Mouse (Mus musculus) testis, postnatal 14 days (tissue): ENCODE data around the gene Ilf3.

Source experiments
- DNase-seq: peaks from one replicate; pipeline ENCODE4 v3.0.0; 2021; ENCODE audit warnings: low spot score

Gene Ilf3

DNA sequence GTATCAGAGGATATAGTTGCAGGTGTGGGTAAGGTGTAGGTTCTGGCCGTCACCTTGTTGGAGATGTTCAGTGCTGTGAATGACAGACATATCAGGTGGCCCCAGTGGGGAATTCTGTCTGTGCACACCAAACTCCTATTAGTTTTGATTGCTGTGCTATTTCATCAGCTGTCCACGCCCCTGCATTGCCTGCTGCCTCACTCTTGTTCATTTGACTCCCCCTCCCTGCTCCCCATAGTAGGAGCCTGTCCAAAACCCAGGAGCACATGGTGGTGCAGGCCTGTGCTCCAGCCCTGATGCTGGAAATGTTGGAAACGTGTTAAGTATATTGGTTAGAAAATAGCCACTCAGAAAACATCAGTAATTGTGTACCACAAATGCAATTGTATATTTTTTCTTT lies 71.8 kb downstream of the Ilf3 start:
- no peak for DNase-seq

DNA sequence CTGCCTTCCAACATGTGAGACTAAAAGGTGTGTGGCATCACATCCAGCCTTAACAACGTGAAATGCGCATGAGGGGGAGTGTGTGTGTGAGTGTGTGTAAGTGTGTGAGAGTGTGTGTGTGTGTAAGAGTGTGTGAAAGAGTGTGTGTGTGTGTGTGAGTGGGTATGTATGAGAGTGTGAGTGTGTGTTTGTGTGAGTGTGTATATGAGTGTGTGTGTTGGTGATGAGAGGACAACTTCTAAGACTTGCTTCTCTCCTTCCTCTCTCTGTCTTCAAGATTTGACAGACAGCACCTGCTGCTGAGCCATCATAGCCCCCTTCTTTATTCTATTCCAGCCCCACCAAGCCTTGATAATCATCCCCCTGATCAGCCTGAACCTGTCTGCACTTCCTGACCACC lies 72.2 kb downstream of the Ilf3 start:
- DNase-seq, result no peak

GRCm38 (mm10) chr9:21440387-21440786 lies 72.7 kb downstream of the Ilf3 start:
- no peak for DNase-seq

DNA sequence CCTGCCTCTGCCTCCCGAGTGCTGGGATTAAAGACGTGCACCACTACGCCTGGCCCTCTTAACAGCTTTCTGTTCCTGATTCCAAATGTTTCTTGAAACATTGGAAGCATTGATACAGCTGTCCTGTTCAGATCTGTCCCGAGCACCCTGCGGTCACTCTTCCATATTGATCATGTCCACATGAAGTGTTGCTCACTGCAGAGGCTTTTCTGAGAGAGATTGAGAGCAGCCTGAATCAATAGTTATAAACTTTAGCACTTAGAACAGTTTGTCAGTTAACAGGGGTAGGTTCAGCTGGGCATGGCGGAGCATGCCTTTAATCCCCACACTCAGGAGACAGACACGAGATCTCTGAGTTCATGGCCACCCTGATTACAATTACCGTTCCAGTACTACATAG lies 76.2 kb downstream of the Ilf3 start:
- DNase-seq, result no peak

DNA sequence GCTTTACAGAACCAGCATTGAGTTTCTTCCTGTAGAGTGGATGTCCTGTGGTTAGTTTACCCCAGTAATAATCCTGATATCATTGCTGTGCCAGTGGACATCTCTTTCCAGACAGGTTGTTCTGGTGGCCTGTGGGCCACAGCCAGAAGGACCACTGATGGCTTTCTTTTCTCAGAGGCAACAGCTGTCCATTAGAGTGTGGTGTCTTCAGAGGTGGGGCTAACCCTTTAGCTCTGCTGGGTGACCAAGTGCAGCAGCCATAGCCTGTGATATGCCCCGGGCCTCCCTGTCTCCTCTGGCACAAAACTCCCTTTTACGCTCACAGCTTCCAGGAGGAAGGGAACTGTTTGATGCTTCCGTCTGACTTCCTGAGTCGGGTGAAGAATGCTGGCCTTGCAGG lies 76.9 kb downstream of the Ilf3 start:
- no peak for DNase-seq

DNA sequence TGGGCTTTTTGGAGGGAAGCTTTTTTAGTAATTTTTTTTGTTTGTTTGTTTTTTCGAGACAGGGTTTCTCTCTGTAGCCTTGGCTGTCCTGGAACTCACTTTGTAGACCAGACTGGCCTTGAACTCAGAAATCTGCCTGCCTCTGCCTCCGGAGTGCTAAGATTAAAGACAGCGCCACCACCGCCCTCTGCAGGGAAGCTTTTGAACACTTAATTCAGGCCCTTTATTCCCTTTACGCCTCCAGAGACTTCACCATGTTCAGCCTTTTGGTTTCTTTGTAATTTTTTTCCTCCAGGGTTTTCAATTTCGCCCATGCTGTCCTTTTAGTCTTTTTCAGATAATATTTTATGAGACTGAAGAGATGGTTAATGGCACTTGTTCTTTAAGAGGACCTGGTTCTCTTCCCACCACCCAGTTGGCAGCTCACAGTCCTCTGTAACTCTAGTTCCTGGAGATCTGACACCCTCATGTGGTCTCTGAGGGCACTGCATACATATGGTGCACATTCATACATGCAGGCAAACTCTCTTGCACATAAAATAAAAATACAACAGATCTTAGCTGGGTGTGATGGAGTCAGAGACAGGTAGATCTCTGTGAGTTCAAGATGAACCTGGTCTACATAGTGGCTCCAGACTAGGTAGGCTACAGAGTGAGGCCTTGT lies 77.5 kb downstream of the Ilf3 start:
- DNase-seq, result no peak

DNA sequence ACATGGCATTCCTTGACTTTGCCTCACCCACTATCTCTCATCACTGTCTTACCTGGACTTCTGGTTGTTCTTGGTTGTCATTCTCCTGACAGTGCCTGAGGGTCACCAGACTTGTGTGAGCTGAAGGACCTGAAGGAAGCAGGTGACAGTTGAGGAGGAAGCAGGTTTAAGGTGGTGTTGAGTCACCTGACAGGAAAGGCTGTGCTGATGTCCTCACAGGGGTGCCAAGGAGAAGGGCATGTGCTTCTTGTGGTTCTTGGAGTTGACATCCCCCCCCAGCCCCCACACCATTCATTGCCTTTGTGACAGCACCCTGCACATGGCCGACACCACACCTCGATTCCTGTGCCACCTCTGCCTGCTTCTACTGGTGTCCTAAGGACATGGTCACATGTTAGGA lies 80.1 kb downstream of the Ilf3 start:
- DNase-seq, result no peak

GRCm38 (mm10) chr9:21449710-21450109 lies 82.0 kb downstream of the Ilf3 start:
- no peak for DNase-seq

- DNase-seq, result no peak
These were observed 82.6 kb downstream of the Ilf3 start for GRCm38 (mm10) chr9:21450270-21450669.

- DNase-seq, result no peak
These were observed 83.7 kb downstream of the Ilf3 start for GRCm38 (mm10) chr9:21451391-21451790.

- DNase-seq, result no peak
These were observed 84.2 kb downstream of the Ilf3 start for GRCm38 (mm10) chr9:21451870-21452269.

DNA sequence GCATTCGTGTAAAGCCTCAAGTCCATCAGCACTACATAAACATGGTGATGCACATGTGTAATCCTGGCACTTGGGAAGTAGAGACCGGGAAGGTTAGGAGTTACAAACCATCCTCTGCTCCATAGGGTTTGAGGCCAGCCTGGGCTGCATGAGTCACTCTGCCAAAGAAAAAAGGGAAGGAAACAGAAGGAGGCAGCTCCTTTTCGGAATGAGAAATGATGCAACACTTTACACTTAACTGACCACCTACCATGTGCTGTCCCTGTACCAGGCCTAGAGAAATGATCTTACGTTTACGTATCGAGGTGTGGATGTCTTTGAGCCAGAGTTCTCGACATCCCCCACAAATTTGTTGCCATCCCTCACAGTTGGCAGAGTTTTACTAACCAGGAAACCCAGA lies 85.3 kb downstream of the Ilf3 start:
- no peak for DNase-seq

GRCm38 (mm10) chr9:21453459-21453858 lies 85.8 kb downstream of the Ilf3 start:
- no peak for DNase-seq

DNA sequence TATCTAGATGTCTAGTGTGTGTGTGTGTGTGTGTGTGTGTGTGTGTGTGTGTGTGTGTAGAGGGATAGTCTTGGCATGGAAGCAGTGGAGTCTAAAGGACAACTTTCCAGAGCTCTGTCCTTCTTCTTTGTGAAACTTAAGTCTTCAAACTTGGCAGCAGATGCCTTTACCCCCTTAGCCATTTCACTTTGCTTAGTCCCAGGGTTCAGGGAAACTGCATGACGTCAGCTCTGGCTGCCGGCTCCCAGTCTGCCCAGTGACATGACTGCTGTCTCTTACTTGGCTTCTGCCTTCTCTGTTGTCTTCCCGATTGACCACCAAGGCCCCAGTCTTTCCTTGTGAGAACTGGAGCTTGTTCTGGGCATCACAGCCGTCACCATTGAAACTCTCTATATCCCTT lies 86.9 kb downstream of the Ilf3 start:
- DNase-seq, result no peak
